Mouse (Mus musculus) bone marrow macrophage, adult 2 months (primary cell): ENCODE results near the gene Ifngr1. TPM values are rescaled to one million over a fixed set of nuclear protein-coding genes. Genes with fewer than 3 reads are reported as not detected.

Source experiments
- H3K27ac ChIP-seq: 2 replicates; pipeline ENCODE4 v1.5.1; 2012; ENCODE audit warnings: low read depth, low read length; ENCODE audit not compliant: insufficient read depth
- H3K4me1 ChIP-seq: 2 replicates; pipeline ENCODE4 v1.6.1; 2012; ENCODE audit warnings: low read length; ENCODE audit not compliant: control insufficient read depth, insufficient read depth
- H3K4me3 ChIP-seq: 2 replicates; pipeline ENCODE4 v1.5.1; 2012; ENCODE audit warnings: mild to moderate bottlenecking, low read length, moderate library complexity; ENCODE audit not compliant: insufficient read depth
- CTCF ChIP-seq: IDR thresholded peaks from 2 replicates; pipeline ENCODE4 v1.5.1; 2012; ENCODE audit warnings: low read depth, mild to moderate bottlenecking, low read length, moderate library complexity
- POLR2A ChIP-seq: IDR thresholded peaks from 2 replicates; pipeline ENCODE4 v1.6.1; 2012; ENCODE audit warnings: mild to moderate bottlenecking, low read depth, low read length, borderline replicate concordance
- polyA plus RNA-seq: library from polyadenylated mRNA; stranded (reverse); fragments of >200 nt; gene quantifications from 2 replicates; pipeline ENCODE4 v1.2.4, GENCODE M21; 2012; ENCODE audit not compliant: missing spikeins, insufficient read depth, insufficient read length

Ifngr1 gene
- polyA plus RNA-seq, 1 experiment = 346 TPM

GRCm38 (mm10) chr10:19567481-19567880, 24.3 kb upstream of the Ifngr1 start:
- no peak overlapping the region for H3K27ac ChIP-seq
- H3K4me1 ChIP-seq = peaks cover 41% of the 10 kb centered on the region
- no peak for TF ChIP-seq POLR2A
- H3K4me3 ChIP-seq = no peak overlapping the region

- TF ChIP-seq POLR2A (no peak), CTCF (no peak)
- H3K4me3 ChIP-seq = peak overlapping the region; percentile 33
- H3K4me1 ChIP-seq = peaks cover 39% of the 10 kb centered on the region
- H3K27ac ChIP-seq = peak overlapping the region; percentile 100
Observed at GRCm38 (mm10) chr10:19570288-19570687, 21.5 kb upstream of the Ifngr1 start.

GRCm38 (mm10) chr10:19570716-19571115, 21.0 kb upstream of the Ifngr1 start:
- H3K27ac ChIP-seq = peak overlapping the region; percentile 100
- TF ChIP-seq CTCF = no peak
- no peak for TF ChIP-seq POLR2A
- peak overlapping the region; percentile 33 for H3K4me3 ChIP-seq
- H3K4me1 ChIP-seq = peaks cover 42% of the 10 kb centered on the region

- TF ChIP-seq CTCF (no peak), POLR2A (no peak)
- Histone ChIP-seq H3K27ac (no peak overlapping the region), H3K4me3 (no peak overlapping the region), H3K4me1 (peaks cover 34% of the 10 kb centered on the region)
Observed at GRCm38 (mm10) chr10:19577571-19577970, 14.2 kb upstream of the Ifngr1 start.

- TF ChIP-seq CTCF (no peak), POLR2A (no peak)
- Histone ChIP-seq H3K4me1 (peaks cover 38% of the 10 kb centered on the region), H3K4me3 (no peak overlapping the region), H3K27ac (no peak overlapping the region)
Observed at GRCm38 (mm10) chr10:19578001-19578400, 13.7 kb upstream of the Ifngr1 start.

GRCm38 (mm10) chr10:19578409-19578986, 13.3 kb upstream of the Ifngr1 start:
- TF ChIP-seq CTCF (no peak), POLR2A (no peak)
- Histone ChIP-seq H3K4me1 (peaks cover 43% of the 10 kb centered on the region), H3K27ac (no peak overlapping the region), H3K4me3 (no peak overlapping the region)

- H3K27ac ChIP-seq = peak overlapping the region; percentile 48
- no peak overlapping the region for H3K4me3 ChIP-seq
- H3K4me1 ChIP-seq = peaks cover 44% of the 10 kb centered on the region
- TF ChIP-seq POLR2A (no peak), CTCF (no peak)
Observed at GRCm38 (mm10) chr10:19580660-19581059, 11.1 kb upstream of the Ifngr1 start.

- peak overlapping the region; percentile 95 for H3K27ac ChIP-seq
- TF ChIP-seq POLR2A = no peak
- no peak for TF ChIP-seq CTCF
- H3K4me1 ChIP-seq = peaks cover 44% of the 10 kb centered on the region
- no peak overlapping the region for H3K4me3 ChIP-seq
Observed at GRCm38 (mm10) chr10:19581844-19582582, 9.7 kb upstream of the Ifngr1 start.

- TF ChIP-seq CTCF = no peak
- TF ChIP-seq POLR2A = no peak
- Histone ChIP-seq H3K27ac (peak overlapping the region; percentile 95), H3K4me1 (peaks cover 53% of the 10 kb centered on the region), H3K4me3 (no peak overlapping the region)
Observed at GRCm38 (mm10) chr10:19582806-19583430, 8.8 kb upstream of the Ifngr1 start.

- TF ChIP-seq CTCF (no peak), POLR2A (no peak)
- no peak overlapping the region for H3K4me3 ChIP-seq
- H3K27ac ChIP-seq = peak overlapping the region; percentile 95
- H3K4me1 ChIP-seq = peaks cover 50% of the 10 kb centered on the region
Observed at GRCm38 (mm10) chr10:19584064-19584463, 7.7 kb upstream of the Ifngr1 start.
